Mouse (Mus musculus): Measurements from ENCODE around the gene Tmem262. TPM values are rescaled to one million over a fixed set of nuclear protein-coding genes. Genes with fewer than 3 reads are reported as not detected.

Gene Tmem262
- total RNA-seq, 2 experiments from 2014 or later, result not detected

DNA sequence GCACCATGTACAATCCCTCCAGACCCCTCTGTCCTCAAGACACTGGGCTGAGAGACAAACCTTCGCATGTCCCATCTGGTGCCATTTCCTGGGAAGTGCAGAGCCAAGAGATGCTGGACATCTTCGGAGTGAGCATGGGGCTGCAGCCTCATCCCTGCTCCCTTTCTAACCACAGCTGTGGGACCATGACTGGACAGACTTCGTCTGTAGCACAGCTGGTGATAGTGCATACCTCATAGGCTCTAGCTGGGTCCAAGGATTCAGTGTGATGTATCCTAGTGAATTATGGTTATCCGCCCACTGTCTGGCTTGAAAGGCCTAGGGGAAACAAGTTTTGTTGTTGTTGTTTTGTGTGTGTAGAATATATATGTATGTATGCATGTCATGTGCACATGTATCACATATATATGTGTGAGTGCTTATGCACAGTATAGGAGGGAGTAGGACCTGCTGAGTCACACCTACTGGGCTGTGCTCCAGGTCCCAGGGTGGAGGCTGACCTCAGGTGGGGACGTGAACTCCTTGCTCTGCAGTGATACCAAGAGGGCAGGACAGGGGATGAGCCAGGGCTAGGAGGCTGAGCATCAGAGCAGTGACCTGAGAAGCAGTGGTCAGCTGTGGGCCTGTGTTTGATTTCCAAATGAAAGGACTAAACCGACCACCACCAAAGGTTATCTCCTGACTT is 22.5 kb downstream of the Tmem262 start:
- DNase-seq, result no peak

DNA sequence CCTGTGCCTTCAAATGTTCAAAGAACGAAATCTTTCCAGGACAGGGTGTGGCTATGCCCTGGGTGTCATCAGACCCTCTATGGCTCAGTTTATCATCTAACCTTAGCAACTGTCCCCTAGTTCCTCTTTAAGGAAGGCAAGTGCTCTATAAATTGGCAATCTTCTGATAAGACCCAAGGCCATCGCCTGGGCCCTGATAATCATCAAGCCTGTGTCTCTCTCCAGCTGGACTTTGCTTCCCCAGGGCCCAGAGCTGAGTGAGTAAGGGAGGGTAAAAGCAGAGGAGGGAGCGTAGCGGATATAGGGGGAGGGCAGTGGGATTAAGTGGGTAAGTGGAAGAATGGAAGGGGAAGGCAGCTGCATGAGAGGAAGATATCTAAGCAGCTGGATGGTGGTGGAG is 24.6 kb downstream of the Tmem262 start:
- DNase-seq, result no peak

DNA sequence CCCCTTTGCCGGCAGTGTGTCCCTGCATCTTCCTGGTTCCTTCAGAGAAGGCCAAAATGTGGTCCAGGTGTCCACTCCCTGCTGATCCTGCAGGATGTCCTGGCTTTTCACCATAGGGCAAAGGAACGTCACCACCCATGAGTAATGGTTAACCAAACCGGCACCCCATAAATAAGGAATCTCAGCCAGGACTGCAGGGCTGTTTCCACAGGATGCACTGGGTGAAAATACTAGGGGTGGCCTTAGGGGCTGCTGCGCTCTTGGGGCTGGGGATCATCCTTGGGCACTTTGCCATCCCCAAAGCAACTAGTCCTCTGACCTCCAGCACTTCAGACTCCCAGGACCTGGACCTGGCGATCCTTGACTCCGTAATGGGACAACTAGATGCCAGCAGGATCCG is 25.8 kb downstream of the Tmem262 start, which contains the start of gene Naaladl1:
Gene Naaladl1 (plus strand): TSS at position 197 of the 400 bp plus-strand sequence.
- no peak for DNase-seq

DNA sequence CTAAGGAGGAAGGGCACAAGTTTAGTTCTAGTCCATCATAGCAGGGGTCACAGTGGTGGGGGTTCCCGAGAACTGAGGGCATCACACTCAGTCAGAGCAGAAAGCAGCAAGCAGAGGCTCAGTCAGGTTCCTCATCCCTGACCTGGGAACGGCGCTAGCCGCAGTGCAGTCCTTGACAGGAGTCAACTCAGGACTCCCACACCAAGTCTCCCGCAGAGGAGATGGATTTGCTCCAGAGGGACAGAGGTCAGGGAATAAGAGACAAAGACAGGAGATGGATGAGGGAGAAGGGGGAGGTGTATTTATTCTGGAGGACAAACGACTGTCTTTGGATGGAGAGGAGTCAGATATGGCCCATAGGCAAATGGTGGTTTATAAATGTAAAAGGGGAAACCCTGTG is 33.3 kb downstream of the Tmem262 start:
- DNase-seq, result no peak

DNA sequence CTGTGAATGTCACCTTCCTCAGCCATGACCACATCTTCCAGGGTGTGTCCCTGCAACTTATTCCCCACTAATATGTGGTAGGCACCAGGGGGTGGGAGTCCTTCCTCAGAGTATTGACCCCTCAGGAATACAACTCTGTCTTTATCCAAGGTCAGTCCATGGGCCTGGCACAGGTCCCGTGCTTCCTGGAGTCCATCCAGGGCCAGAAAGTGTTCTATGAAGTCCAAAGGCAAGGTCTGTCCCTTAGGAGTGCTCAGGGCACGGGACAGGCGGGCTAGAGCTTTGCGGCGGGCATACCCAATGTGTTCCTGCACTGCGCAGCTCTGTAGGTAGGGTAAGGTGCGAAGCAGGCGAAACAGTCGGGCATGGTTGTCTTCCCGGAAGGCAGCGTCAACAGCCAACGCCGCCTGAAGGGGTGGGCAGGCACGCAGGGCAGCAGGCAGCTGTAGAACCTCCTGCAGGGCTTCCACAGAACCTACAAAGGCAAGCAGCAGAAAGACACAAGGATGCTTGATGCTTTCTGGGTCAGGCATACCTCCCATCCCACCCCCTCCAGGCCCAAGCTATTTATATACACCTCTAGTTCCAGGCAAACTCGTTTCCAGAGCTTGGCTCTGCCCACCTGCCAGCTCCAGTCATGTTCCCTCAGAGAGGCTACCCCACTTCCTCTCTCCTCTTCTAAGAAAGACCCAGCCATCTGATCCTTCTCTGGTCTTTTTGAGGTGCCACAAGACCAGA is 36.4 kb downstream of the Tmem262 start:
- no peak for DNase-seq

DNA sequence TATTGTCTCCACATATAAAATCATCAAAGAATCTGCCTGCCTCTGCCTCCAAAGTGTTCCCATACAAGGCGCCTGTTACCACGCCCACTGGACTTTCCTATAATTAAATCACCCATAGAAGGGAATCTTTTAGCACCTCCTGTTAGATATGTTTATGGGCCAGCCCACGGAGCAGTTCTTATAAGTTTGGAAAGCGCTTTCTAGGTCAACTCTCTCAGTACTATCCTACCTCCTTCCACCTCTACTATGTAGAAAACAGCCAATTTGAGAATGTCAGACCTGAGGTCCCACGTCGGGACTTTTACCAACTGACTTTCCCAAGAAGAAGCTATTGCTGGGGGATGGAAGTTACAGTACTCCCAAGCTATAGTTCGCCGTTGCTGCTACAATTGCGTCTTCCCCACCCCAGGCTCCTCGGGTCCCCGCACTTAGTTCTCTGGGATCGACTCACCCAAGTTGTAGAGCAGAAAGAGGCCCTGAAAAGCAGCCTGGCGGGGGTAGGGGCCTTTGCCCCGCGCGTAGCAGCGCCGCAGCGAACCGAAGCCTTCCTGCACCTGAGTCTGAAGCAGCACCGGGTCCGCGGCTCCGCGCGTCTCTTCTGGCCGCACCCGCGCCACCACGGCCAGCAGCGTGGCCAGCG is 37.6 kb downstream of the Tmem262 start:
- DNase-seq, result no peak

DNA sequence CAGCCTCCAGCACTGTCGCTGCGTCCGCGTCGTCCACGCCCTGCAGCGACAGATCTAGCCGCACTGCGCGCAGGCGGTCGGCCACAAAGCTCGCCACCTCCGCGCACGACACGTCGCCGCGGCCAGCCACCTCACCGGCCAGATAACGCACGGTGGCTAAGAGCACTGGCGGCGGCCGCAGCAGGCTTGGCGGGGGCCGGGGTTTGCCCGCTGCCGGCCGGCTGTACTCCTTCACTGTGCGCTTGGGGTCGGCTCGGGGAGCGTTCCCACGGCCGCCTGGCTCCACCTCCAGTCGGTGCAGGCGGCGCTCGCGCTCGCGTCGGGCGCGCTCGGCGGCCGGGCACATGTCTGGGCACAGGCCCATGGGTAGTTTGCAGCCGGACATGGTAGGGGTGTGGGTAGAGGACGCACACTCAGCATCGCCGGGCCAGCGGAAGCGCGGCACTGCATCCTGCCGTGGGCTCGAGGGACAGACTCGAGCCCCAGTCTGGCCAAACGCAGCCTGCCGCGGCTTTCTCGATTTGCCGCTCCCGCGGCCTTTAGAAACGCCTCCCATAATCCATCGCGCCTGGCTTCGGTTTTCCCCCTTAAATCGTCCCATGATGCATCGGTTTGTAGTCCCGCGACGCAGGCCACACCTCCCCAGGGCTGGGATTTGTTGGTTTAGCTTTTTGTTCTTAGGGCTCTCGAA is 38.3 kb downstream of the Tmem262 start, which contains the start of gene Sac3d1:
Gene Sac3d1 (minus strand): TSS at position 665 of the 691 bp plus-strand sequence.
- DNase-seq, result peak; percentile 88 to 91

DNA sequence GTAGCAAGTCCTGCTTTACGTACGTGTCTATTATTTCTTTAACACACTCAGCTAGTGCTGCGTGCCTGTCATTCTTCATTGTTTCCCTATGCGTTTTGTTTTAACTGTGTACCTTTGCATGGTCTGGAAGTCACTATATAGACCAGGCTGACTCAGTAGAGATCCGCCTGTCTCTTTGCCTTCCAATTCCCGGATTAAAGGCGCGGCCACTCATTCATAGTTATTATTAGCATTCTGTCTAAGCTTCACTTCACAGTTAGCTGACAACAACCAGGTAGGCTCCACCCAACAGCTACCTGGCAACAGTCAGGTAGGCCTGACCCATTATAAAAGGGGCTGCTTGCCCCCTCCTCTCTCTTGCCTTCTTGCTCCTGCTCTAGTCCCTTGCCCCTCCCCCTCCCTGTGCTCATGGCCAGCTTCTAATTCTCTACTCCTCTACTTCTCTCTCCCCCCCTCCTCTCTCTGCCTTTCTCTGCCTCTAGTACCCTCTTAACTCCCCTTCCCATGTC is 38.9 kb downstream of the Tmem262 start:
- no peak for DNase-seq

DNA sequence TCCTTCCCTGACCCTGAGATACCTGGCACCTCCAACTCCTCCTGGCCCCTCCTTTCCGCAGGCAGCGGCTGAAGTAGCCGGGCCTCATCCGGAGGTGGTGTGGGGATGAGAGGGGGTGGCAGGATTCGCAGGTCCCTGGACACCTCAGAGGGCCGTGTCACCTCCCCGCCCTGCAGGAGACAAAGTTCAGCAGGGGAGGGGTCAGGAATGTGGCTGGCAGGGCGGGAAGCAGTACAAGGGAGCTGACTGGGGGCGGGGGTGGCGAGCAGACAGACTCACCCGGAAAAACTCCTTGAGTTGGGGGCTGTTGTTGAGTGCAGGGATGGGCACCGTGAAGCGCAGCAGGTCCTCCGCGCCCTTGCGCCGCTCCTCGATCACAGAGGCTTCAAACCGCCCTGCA is 41.9 kb downstream of the Tmem262 start:
- no peak for DNase-seq

DNA sequence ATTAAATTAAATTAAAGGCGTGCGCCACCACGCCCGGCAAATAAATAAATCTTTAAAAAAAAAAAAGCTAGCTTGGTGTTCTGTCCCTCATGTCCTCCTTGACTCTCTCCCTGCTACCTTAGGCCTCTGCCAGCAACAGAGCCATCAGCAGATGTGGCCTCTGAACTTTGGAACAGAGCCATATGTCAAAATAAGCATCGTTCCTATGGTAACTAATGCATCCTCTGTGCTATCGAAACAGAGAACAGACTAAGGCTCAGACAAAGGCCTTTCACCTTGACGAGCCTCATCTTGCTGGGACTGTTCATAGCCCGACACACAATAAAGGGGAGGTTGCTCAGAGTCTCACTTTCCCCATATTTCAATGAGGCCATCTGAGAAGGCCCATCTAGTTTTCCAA is 43.5 kb downstream of the Tmem262 start:
- no peak for DNase-seq

DNA sequence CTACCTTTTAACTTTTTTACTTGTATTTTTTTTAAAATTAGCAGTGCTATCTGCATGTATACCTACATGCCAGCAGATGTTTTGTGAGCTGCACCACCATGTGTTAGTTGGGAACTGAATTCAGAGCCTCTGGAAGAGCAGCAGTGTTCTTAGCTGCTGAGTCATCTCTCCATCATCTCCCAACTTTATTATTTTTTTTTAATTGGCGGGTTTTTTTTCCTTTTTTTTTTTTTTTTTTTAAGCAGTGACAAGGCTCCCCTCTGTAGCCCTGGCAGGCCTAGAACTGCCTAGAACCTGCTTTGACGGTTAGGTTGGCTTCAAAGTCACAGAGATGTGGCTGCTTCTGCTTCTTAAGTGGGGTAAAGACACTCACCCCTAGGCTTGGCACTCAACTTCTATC is 45.1 kb downstream of the Tmem262 start:
- DNase-seq, result no peak

DNA sequence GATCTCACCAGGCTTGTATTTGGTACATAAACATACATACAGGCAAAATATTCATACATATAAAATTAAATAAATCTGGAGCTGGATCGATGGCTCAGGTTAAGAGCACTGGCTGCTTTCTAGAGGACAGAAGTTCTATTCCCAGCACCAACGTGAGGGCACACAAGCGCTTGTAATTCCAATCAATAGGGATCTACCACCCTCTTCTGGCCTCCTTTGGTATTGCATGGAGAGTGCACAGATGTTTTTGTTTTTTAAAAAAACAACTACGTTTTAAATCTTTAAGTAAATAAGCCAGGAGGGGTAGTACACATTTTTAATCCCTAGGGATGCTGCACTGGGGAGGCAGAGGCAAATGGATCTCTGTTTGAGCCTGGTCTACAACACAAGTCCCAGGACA is 46.5 kb downstream of the Tmem262 start:
- DNase-seq, result no peak

DNA sequence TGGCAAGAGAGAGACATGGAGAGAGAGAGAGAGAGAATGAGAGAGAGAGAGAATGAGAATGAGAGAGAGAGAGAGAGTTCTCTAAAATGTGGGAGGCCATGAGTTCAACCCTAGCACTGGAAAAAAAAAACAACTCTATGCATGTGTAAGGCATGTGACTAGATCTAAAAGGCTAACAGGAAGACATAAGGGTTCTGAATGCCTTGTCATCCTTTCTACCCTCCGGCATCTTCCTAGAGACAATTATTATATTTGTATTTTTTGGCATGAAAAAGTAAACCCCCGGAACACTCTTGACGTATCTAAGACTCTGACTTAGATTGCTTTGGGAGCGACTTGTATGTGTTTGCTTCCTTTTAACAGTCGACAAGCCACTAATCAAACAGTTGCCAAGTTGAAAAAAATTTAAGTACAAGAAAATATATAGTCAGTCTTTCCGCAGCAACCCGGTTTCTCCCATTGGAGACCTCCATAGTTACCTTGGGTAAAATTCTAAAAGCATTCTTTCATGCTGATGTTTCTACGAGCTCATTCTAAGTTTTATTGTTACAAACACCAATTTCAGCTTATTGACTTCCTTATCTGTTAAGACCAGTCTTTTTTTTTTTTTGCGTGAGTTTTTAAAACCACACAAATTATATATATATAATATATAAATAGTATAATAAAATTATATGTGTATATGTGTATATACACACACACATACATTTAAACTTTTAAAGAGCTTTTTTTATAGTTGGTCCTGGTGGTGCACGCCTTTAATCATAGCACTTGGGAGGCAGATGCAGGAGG is 47.2 kb downstream of the Tmem262 start:
- no peak for DNase-seq

DNA sequence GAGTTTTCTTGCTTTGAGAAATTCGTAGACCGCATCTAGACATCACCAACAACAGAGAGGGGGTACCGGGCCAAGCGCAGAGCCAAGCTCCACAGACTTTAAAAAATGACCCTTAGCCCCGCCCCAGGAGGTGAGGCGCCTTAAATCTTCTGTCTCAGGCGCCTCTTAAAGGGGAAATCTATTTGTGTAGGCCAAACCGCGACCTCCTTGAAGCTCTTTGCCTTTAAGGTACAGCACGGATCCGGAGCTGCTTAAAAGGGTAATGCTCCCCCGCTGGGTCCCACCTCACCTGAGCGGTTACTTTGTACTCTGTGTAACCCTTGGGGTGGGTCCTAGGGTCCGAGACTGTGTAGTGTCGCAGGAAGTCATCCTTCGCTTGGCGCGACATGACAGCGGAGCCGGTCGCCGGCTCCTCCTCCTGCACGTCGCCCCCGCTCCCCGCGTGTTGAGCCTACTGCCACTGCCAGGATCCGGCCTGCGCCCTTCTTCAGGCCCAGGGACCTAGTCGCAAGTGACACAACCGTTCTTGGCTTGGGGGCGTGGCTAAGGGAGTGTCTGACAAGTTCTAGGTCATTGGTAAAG is 48.0 kb downstream of the Tmem262 start, which contains the start of gene Snx15:
Gene Snx15 (minus strand): TSS at position 545 of the 582 bp plus-strand sequence.
- DNase-seq, result peak; percentile 94

Small RNA genes lying within 50 kb of the gene (microRNA-seq; reads per million reads assigned to microRNA genes)
- 1.5 to 2.8 reads per million in 2 experiments for gene Mir6988

Other genes with a start within 250 kb of the Tmem262 start
- 10 to 100 TPM; 13.5 to 14.2 TPM for gene Frmd8, start 204.8 kb upstream of the Tmem262 start, total RNA-seq (2021)
- 1 to 10 TPM; 2.5 to 2.7 TPM for gene Slc25a45, start 202.2 kb upstream of the Tmem262 start, total RNA-seq (2021)
- 1 to 10 TPM; 1.9 to 2.2 TPM for gene Tigd3, start 185.9 kb upstream of the Tmem262 start, total RNA-seq (2021)
- gene Dpf2, start 167.0 kb upstream of the Tmem262 start, total RNA-seq (2021), result 100 to 1,000 TPM in 1 of 2 experiments, 10 to 100 TPM in 1; 92.0 to 108 TPM
- 1 to 10 TPM; 4.4 to 5.5 TPM for gene Cdc42ep2, start 155.2 kb upstream of the Tmem262 start, total RNA-seq (2021)
- gene Pola2, start 115.8 kb upstream of the Tmem262 start, total RNA-seq (2021), result 1 to 10 TPM; 5.3 to 5.5 TPM
- gene Slc22a20, start 93.9 kb upstream of the Tmem262 start, total RNA-seq (2021), result not detected
- 10 to 100 TPM; 20.5 to 26.0 TPM for gene Capn1, start 64.1 kb upstream of the Tmem262 start, total RNA-seq (2021)
- 10 to 100 TPM; 46.4 to 52.3 TPM for gene Syvn1, start 33.5 kb upstream of the Tmem262 start, total RNA-seq (2021)
- 10 to 100 TPM; 46.8 to 47.9 TPM for gene Mrpl49, start 22.2 kb upstream of the Tmem262 start, total RNA-seq (2021)
- gene Fau, start 22.2 kb upstream of the Tmem262 start, total RNA-seq (2021), result 100 to 1,000 TPM; 676 to 701 TPM
- 10 to 100 TPM; 33.1 to 35.2 TPM for gene Znhit2, start 18.8 kb upstream of the Tmem262 start, total RNA-seq (2021)
- 10 to 100 TPM; 26.4 to 34.2 TPM for gene Tm7sf2, start 11.7 kb upstream of the Tmem262 start, total RNA-seq (2021)
- gene Vps51, start 2.8 kb upstream of the Tmem262 start, total RNA-seq (2021), result 10 to 100 TPM; 85.3 to 88.8 TPM
- 1 to 10 TPM; 1.5 to 1.6 TPM for gene Gm28374, start 2.2 kb downstream of the Tmem262 start, total RNA-seq (2021)
- gene Zfpl1, start 4.9 kb downstream of the Tmem262 start, total RNA-seq (2021), result 10 to 100 TPM; 39.6 to 40.3 TPM
- gene Cdca5, start 5.0 kb downstream of the Tmem262 start, total RNA-seq (2021), result under 1 TPM; 0.17 to 0.43 TPM
- not detected for gene AC131692.1, start 14.4 kb downstream of the Tmem262 start, total RNA-seq (2021)
- under 1 TPM in 1 of 2 experiments, not detected in 1; 0.12 TPM for gene Naaladl1, start 25.7 kb downstream of the Tmem262 start, total RNA-seq (2021)
- 10 to 100 TPM; 14.7 to 14.9 TPM for gene Sac3d1, start 38.6 kb downstream of the Tmem262 start, total RNA-seq (2021)
- gene Snx15, start 48.3 kb downstream of the Tmem262 start, total RNA-seq (2021), result 10 to 100 TPM; 40.2 to 42.5 TPM
- under 1 TPM; 0.28 to 0.60 TPM for gene Batf2, start 61.0 kb downstream of the Tmem262 start, total RNA-seq (2021)
- gene Arl2, start 61.5 kb downstream of the Tmem262 start, total RNA-seq (2021), result 10 to 100 TPM; 69.1 to 73.2 TPM
- gene Majin, start 104.4 kb downstream of the Tmem262 start, total RNA-seq (2021), result not detected
- gene Gpha2, start 146.3 kb downstream of the Tmem262 start, total RNA-seq (2021), result not detected
- gene Ppp2r5b, start 155.8 kb downstream of the Tmem262 start, total RNA-seq (2021), result 100 to 1,000 TPM; 135 to 137 TPM
- gene Atg2a, start 161.6 kb downstream of the Tmem262 start, total RNA-seq (2021), result 10 to 100 TPM; 31.3 to 34.0 TPM
- 10 to 100 TPM; 72.8 to 82.2 TPM for gene Ehd1, start 196.7 kb downstream of the Tmem262 start, total RNA-seq (2021)
- gene Cdc42bpg, start 226.4 kb downstream of the Tmem262 start, total RNA-seq (2021), result 1 to 10 TPM; 4.3 to 6.9 TPM

Measured in layer of hippocampus, postnatal 36 days (tissue).